Mouse (Mus musculus) mature B cell (primary cell): Measurements from ENCODE around the gene Casq1.

Experiments used
- in situ Hi-C: fragments of 300-500 bp; cut with MboI; formaldehyde crosslinking; loops from 2 replicates; pipeline ENCODE4 v1.14.3; 2019

Gene Casq1

DNA sequence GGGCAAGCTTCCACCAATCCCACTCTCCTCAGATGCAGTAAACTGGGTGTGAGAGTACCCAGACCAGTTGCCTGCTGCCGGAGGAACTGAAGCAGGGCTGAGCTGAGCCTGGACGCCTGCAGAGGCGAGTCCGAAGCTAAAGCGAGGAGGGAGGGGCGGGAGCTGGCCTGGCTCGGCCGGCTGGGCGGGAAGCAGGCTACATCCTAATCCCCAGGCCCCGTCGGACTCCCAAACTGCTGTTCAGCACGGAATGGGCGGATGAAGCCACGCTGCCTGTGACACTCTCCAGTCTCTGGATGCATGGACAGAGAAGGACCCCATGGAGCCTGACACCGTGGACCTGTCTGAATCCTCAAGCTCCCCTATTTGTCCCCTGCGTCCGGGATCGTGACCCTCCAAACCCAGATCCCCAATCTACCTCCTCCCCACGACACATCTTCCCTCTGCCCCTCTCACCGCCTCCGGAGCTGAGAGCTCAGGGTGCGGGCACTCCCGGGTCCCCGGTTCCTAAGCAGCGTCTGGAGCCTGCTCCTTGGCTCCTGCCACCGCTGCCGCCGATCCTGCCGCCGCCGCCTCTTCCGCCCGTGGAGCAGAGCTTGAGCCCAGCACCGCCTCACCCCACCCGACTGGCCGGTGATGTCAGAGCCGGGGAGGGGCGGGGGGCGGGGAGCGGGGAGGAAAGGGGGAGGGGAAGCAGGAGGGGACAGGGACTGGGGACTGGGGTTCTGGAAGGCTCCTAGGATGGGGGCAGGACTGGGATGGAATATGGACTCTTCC, 13.3 kb downstream of the Casq1 start, which contains the start of gene Pea15a:
Gene Pea15a, minus strand, starts transcription at position 664 of the 777 bp plus-strand sequence.
- in situ Hi-C loops: no loop called here

DNA sequence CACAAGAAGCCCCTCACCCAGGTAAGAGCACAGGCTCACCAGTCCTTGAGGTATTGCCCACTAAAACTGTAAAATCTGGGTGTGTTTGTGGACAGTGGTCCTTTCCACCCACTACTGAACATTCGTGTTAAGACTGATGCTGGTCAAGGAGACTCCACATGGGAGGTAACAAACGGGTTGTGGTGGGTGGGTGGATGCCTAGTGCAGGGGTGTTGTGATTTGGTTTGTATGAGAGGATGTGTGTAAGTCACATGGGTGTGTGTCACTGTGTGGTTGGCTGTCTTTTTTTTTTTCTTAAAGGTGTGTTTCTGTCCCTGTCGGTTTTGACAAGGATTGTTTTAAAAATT, 14.0 kb downstream of the Casq1 start:
- in situ Hi-C loops: no loop called here

DNA sequence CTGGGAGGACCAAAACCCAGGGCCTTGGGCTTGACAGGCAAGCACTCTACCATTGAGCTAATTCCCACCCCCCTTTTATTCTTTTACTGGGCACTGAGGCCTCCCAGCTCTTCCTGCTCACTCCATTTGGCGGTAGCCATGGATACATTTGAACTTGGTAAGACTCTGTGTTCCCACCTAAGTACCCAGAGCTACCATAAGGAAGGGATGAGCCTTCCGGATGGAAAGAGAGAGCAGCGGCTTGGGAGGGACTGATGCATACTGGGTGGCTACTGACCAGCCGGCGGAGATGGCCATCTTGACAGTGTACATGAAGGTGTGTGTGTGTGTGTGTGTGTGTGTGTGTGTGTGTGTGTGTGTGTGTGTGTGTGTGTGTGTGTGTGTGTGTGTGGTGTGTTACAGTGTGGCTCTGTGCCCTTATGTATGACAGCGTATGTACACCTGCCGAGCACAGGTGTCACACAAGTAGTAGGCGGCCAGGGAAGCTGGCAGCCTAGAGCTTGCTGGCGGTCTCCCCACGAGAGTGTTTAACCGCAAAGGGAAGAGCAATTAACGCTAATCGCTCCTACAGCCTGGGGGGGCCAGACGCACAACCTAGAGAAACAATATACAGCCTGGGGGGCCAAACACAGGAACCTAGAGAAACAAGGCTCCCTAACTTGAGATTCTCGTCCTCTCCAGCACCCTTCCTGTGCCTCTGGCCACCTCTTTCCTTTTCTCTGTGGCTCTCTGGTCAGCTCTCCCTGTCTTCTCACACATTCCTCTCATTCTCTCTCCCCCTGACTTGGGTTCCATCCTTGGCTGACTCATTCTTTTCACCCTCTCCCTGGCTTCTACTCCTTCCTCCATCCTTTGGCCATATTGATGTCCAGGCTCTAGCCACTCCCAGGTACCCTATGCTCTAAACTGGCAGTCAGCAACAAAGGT, 14.6 kb downstream of the Casq1 start:
- in situ Hi-C loops: no loop called here

DNA sequence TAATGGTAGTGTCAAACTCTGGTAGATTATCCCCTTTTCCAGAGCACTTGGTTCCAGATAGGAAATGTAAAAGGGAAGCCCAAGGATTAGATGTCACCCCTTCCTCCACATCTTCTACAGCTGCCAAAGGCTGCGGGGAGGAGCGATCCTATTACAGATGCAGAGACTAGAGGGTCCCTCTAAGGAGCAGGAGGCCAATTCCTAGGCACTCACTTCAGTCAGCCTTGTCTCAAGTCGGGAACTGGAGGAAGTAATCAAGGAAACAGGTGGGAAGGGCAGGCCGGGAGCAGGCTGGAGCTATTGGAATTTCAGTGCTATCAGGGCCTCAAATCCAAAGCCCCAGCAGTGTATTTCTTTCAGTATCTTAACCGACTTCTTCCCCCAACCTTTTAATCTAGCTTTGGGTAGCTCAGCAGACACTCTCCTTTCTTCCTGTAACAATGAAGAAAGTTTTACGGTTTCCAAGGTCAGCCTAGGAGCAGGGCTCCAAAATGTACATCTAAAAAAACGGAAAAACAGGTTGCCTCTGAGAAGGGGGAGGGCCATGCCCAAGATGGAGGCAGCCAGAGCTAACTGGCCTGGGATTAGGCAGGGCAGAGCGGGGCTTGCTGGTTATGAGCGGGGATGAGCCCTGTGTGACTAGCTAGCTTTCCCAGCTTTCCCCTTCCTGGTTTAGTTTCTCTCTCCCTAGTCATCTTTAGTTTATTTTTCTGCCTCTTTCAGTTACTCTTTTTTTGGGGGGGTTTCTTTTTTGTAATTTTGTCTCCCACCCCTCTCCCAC, 15.4 kb downstream of the Casq1 start:
- in situ Hi-C loops: no loop called here

DNA sequence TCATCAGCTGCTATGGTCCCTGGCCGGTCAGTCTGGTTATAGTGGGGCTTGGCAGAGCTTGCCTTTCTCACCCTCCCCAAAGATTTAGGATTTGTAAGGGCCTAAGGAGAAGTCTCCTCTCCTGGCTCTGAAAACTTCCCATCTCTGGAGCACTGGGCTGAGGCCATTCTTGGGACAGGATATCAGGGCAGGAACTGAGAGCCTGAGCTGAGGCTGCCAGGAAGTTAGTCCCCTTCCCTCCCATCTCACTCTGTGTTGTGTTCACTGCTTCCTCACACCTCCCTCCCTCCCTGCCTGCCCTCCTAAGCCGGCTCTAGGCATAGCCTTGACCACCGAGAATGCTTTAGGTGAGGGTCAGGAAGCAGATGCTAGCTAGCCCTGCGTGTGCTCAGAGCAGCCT, 16.1 kb downstream of the Casq1 start:
- in situ Hi-C loops: no loop called here

DNA sequence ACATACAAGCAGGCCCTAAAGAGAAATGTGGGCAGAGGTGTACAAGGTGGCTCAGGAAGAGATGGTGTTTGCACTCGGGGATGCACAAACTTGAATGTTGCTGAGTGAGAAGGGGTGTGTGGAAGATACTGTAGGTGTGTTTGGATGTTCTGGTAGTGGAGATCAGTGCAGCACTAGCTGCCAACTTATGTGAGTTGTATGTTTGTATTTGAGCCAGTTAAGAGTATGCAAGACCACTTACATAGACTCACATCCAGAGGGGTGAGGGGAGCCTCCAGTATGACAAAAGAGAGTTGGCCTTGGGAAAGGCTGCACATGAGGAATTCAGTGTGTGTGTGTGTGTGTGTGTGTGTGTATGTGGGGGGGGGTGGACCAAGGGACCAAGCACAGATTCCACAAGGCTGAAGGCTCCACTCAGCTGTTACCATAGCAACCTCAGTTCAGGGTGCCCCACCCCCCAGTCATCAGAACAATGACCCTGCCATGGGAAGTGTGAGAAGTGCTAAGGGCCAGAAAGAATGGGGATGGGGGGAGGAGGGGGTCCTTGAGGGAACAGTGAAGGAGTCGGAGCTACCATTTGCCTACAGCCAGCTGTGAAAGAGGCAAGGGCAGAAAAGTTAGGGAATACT, 16.7 kb downstream of the Casq1 start:
- in situ Hi-C loops: no loop called here

DNA sequence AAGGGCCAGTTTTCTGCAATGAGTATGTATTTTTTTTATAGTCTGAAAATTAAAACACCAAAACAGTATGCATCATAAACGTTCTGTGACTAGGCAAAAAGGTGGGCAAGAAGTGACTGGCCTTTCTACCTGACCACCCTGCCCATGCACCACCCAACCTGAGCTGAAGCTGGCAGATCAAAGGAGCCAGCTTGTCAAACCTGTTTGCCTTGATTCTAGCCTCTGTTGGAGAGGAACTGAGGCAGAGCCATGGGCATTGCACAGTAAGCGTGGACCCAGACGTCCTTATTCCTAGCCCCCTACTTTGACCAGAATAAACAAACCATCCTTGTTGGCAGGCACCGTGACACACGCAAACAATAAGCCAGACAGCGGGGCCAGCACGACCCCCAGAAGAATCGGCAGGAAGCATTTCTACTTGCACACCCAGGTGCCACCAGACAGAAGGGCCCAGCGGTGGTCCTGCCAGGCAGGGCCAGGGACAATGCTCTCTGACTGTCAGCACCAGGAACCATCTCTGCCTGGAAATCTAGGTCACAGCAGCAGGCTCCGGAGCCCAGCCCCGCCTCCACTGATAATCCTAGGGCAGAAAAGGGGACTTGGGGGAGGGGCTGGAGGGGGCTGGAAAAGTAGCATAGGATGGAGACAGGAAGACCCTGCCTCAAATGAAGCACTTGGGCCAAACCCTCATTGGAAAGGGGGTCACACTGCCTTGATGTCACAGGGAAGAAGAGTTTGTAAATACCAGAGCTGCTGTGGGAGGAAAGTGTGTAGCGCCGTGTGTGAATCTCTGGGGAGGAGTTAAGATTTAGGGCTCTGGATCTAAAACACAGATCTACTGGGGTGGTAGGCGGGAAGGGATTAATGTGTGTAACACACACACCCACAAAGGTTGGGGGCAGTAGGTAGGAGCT, 17.4 kb downstream of the Casq1 start:
- in situ Hi-C loops: no loop called here

DNA sequence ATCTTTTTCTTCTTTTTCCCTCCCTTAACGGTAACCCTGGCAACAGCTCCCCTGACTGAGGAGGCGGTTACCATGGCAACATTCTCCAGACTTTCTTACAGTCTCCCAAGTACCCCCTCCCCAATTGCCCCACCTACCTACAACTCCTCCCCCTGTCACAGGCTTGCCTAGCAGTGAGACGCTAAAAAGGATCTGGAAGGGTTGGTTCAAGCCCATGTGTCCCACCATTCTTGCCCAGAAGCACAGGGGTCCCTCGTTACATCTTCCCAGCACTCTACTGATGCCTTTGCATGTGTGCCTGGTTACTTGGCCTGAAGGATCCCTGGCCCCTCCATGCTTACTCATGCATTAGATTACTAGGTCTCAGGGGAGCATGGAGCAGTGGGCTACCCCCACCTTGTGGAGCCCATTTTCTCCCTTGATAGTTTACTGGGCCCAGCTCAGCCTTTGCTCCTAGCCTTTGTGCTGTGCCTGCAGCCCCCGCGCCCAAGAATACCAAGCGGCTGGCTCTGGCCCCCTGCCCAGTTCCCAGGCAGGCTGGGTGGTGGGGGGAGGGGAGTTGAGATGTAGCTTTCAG, 18.7 kb downstream of the Casq1 start:
- in situ Hi-C loops: no loop called here

DNA sequence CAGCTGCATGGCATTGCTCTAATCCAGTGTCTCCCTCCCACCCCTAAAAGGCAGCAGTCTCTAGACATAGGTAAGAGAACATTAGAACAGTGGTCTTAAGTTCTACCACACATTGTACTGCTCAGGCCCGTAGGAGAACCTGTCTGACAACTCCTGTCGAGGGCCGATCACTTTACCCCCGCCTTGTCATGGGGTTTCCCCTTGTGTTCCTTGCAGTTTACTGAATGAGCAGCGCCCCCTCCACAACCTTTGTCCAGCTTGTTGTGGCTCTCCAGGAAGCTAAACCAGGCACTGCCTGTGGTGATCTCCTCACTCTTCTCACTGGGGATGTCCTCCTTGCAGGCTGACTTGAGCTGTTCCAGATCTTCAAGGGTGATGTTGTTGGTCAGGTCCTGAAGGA, 19.5 kb downstream of the Casq1 start:
- in situ Hi-C loops: no loop called here

DNA sequence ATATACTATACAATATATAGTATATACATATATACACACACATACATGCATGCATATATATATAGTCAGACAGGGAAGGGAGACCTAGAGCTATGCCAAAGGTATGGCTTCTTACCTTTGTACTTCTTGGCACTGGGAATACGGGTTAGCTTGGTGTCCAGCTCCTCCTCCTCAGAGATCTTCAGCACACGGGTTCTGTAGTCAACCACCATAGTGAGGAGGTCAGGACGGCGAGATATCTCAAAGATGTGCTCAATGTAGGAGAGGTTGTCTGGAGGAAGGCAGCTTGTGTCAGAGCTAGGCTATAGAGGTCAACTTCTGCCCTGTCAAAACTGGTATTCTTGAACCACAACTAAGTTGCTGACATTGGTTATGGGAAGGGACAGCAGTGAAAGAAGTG, 20.7 kb downstream of the Casq1 start:
- in situ Hi-C loops: no loop called here

DNA sequence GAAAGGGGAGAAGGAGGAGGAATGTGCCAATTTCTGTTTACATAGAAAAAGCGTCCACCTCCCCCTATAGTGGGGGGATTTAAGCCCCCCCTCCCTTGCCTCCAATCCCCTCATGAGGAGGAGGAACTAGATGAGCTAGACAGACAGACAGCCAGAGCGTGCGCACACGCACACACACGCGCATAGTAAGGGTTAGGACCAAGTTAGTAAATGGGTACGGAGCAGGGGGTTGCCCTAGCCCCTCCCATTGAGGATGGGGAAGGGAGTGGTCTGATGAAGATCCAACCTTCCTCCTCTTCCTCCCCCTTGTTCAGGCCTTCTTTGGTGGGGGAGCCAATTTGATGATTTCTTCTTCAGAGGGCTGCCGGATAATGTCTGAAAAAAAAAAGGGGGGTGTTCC, 21.4 kb downstream of the Casq1 start:
- in situ Hi-C loops: no loop called here

DNA sequence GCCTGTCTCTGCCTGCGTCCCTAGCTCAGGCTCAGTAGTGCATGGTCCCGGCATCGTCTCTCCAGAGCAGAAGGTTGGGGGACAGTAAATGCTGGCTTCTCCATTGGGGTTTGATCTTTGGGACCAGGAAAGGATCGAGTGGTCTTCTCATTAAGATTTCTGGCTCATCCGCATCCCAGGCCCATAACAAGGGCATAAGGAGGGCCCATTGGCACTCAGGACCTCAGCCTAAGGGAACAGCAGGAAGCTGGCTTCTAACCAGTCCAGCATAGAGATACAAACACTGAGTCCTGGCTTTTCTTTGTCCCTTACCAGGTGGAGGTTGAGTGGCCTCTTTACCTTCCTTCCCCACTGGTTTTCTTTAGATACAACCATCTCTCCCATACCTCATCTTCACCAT, 21.8 kb downstream of the Casq1 start:
- in situ Hi-C loops: no loop called here

DNA sequence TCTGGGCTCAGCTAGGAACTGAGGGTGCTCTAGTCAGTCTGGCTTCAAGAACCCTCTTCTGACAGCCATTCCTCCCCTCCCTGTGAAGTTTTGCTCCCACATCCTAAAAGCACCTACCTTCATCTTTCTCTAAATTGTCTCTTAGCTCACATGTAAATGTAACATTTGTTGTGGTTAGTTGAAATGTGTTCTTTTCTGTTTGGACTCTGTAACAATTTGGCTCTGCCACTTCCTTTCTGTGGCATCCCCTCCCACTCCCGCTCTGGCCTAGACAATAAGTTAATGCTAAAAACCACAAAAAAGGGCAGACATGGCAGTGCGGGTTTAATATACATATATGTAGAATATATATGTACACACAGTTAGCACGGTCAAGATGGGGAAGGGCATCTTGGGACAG, 22.5 kb downstream of the Casq1 start:
- in situ Hi-C loops: no loop called here

DNA sequence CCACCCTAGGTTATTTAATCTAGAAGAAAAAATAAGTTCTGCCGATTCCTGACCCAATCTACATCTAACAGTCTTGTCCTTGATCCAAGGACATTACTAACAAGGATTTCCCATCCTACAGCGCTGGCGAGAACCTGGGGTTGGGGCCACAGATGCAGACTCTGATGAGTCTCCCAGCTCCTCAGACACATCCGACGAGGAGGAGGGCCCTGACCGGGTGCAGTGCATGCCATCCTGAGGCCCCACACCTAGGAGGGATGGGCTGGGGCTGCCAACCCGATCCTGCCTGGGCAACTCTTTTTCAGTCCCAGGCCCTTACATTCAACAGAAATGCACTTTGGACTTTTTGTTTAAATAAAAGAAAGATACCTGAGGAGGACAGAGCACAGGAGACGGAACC, 25.2 kb downstream of the Casq1 start:
- in situ Hi-C loops: no loop called here

DNA sequence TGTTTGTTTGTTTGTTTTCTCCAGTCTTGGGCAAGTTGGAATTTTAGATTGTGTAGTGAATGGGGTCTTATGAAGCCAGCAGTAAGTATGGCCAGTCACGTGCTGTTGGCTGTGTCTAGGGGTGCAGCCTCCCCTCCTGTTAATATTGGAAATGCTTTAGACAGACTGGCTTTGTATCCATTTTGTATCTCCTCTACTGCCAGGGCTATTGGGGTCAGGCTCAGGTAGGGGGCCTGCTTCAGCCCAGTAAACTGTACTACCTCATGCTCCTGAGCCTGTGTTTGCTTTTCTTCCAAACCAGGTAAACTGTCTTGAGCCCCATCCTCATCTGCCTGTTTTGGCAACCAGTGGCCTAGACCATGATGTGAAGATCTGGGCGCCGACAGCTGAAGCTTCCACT, 27.5 kb downstream of the Casq1 start:
- in situ Hi-C loops: no loop called here

DNA sequence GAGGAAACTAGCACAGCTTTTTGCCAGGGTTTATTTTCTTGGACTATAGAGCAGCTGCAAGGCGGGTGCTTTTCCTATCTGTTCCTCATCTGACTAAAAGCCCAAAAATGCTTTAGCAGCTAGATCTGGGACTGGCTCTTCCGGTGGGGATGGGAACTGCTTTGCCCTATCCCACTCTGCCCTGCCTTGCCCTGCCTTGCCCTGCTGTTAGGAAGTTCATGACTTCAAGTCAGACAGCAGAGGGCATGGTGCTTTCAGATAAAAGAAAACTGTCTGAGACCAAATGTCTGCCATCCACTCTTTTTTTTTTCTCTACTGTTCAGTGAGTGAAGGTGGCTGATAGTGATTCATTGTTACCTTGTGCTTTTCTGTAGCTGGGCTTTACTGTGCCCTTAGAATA, 28.1 kb downstream of the Casq1 start:
- in situ Hi-C loops: no loop called here

DNA sequence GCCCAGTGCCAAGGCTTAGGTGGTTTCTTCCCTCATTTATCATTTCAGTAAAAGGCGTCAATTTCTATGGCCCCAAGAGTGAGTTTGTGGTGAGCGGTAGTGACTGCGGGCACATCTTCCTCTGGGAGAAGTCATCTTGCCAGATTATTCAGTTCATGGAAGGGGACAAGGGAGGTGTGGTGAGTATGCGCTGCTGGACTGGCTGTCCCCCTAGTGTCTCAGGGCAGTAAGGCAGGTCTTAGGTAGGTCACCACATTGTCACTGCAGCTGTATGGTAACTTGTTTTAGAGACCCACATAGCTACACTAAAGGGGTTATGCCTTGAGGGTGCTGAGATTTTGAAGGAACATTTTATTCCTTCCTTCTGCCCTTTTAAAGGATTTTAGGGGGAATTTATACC, 30.8 kb downstream of the Casq1 start:
- in situ Hi-C loops: no loop called here

DNA sequence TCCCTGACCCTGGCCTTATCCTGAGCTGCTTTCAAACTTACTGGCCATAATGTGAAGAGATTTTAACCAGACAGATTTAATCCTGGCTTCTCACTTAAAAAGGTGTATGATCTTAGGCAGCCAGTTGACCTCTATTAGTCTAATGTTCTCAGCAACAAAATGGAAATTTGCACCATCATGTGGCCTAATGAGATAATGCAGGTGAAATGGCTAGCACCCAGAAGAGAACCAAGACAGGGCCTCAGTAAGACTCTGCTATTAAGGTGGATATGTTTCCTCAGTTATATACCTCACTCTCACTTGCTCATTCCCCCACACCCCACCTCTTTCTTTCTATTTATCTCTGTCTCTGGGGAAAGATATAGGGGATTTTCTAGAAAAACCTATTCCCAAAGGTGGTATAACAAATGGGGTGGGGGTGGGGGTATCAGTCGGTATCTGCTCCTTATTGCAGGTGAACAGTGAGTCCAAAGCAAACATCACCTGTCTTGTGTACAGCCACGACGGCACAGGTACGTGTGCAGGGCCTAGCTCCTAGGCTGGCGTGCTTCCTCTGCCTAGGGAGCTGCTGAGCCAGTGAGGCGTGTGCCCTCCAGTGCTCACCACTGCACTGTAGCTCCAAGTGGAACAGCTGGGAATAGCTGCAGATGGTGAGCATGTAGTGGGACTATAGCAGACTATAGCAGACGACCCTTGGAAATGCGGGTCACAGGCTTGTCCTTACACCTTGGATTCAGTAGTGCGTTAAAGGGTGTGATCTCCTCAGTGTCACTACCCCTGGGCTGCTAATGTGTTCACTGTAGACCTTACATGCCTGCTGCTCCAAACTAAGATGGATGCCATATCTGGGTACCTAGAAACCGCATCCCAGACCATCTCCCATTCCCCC, 33.0 kb downstream of the Casq1 start:
- in situ Hi-C loops: no loop called here

DNA sequence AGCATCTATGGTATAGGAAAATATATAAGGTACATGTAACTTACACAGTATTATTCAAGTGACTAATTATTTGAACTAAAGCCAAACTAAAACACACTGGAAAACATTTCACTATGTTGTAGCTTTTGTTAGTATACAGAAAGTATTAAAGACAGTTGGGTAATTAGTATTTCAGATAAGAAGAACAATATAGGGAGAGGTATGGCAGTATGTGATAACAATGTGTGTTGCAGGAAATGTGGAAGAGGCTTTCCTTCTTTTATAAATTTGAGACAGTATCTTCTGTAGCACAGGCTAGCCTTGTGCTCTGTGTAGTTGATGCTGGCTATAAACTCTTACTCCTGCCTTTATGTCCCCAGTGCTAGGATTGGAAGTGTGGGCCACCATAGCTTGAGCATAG, 35.8 kb downstream of the Casq1 start:
- in situ Hi-C loops: no loop called here

DNA sequence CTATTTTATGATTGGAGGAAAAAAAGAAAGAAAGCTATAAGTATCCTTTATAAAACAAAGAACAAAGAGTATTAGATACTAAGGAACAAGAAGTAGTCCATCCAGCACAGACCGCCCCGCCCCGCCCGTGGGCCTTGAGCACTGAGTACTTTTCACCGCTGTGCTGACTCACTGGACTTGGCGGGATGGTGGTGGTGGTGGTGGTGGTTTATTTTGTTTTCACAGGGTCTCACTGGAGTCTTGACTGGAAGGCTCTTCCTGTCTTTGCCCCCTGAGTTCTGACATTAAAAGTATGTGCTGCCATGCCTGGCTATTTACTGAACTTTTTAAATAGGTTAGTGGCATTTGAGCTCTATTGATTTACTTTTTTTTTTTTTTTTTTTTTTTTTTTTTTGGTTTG, 36.6 kb downstream of the Casq1 start:
- in situ Hi-C loops: no loop called here
